Mouse (Mus musculus): ENCODE measurements at regions not wholly inside any gene's neighbourhood (a gene's known extent, or its start where the extent isn't known, plus 50 kb on each side); places are given as distances from the start of the nearest gene placed in this dataset.

- DNase-seq (ENCODE audit: low spot score) = peak; percentile 71
Measured at GRCm38 (mm10) chr8:23504704-23505103, 1093.5 kb downstream of the Mrps31 start.

- no peak for DNase-seq (ENCODE audit: low spot score)
Measured at GRCm38 (mm10) chr8:23505216-23505615, 1094.1 kb downstream of the Mrps31 start.

GRCm38 (mm10) chr8:23505966-23506365, 1094.8 kb downstream of the Mrps31 start:
- DNase-seq (ENCODE audit: low spot score) = no peak

GRCm38 (mm10) chr8:23507661-23508060, 1096.5 kb downstream of the Mrps31 start:
- DNase-seq (ENCODE audit: low spot score) = no peak

- no peak for DNase-seq (ENCODE audit: low spot score)
Measured at GRCm38 (mm10) chr8:23510076-23510475, 1098.9 kb downstream of the Mrps31 start.

GRCm38 (mm10) chr8:23510561-23510960, 1099.4 kb downstream of the Mrps31 start:
- DNase-seq (ENCODE audit: low spot score) = no peak

- peak; percentile 33 for DNase-seq (ENCODE audit: low spot score)
Measured at GRCm38 (mm10) chr8:23511264-23511663, 1100.1 kb downstream of the Mrps31 start.

- DNase-seq (ENCODE audit: low spot score) = peak; percentile 14
Measured at GRCm38 (mm10) chr8:23511792-23512191, 1100.6 kb downstream of the Mrps31 start.

GRCm38 (mm10) chr8:23516469-23516868, 1105.3 kb downstream of the Mrps31 start:
- DNase-seq (ENCODE audit: low spot score) = no peak

- DNase-seq (ENCODE audit: low spot score) = peak; percentile 27
Measured at GRCm38 (mm10) chr8:23531551-23532142, 1120.5 kb downstream of the Mrps31 start.

GRCm38 (mm10) chr8:23537681-23538359, 1126.7 kb downstream of the Mrps31 start:
- no peak for DNase-seq (ENCODE audit: low spot score)

GRCm38 (mm10) chr8:23553565-23554473, 1142.7 kb downstream of the Mrps31 start:
- peak; percentile 16 for DNase-seq (ENCODE audit: low spot score)

GRCm38 (mm10) chr8:23560836-23561235, 1149.7 kb downstream of the Mrps31 start:
- DNase-seq (ENCODE audit: low spot score) = no peak

- DNase-seq (ENCODE audit: low spot score) = no peak
Measured at GRCm38 (mm10) chr8:23561683-23562385, 1150.7 kb downstream of the Mrps31 start.

- no peak for DNase-seq (ENCODE audit: low spot score)
Measured at GRCm38 (mm10) chr8:23562504-23562903, 1151.3 kb downstream of the Mrps31 start.

- no peak for DNase-seq (ENCODE audit: low spot score)
Measured at GRCm38 (mm10) chr8:23563065-23564020, 1152.2 kb downstream of the Mrps31 start.

GRCm38 (mm10) chr8:23567906-23568305, 1156.7 kb downstream of the Mrps31 start:
- no peak for DNase-seq (ENCODE audit: low spot score)

GRCm38 (mm10) chr8:23571338-23571737, 1154.3 kb downstream of the Adam3 start:
- DNase-seq (ENCODE audit: low spot score) = no peak

- no peak for DNase-seq (ENCODE audit: low spot score)
Measured at GRCm38 (mm10) chr8:23580106-23580505, 1145.5 kb downstream of the Adam3 start.

- DNase-seq (ENCODE audit: low spot score) = no peak
Measured at GRCm38 (mm10) chr8:23580701-23581100, 1145.0 kb downstream of the Adam3 start.

Data from urinary bladder, postnatal 14 days (tissue).